In genomic region chr1:78862281-78862680, GRCm38 (mm10) we compare ENCODE assay signal across 16 mouse cellular contexts. TPM values are rescaled to one million over a fixed set of nuclear protein-coding genes. Genes with fewer than 3 reads are reported as not detected.
A peak's percentile ranks its signal among the peaks of the same experiment; 100 is the strongest.
DNase-seq lines count a peak whose midpoint lies in the region; ATAC-seq and TF ChIP-seq lines count a peak whose summit lies in the region.
"Had no signal": no experiment of that assay in that cellular context is flagged by ENCODE, and none has a peak within 500 bp of the region (broad histone marks: within the 10 kb centered on the region; RNA-seq: fewer than 3 reads in every experiment).

No protein-coding gene starts in this region.

- H3K27me3 ChIP-seq in midbrain, embryonic 11.5 days (ENCODE audit: control insufficient read depth, insufficient read depth, low read length): no peaks in the 10 kb centered on the region
- H3K27me3 ChIP-seq: embryonic facial prominence, embryonic 12.5 days; hindbrain, embryonic 12.5 days; kidney, embryonic 15.5 days had no signal

- H3K36me3 ChIP-seq in midbrain, embryonic 11.5 days (ENCODE audit: control insufficient read depth, insufficient read depth, low read length): no peaks in the 10 kb centered on the region
- H3K36me3 ChIP-seq: embryonic facial prominence, embryonic 12.5 days; hindbrain, embryonic 12.5 days; kidney, embryonic 15.5 days had no signal

- no peaks in the 10 kb centered on the region for H3K4me1 ChIP-seq in midbrain, embryonic 11.5 days (ENCODE audit: control insufficient read depth, insufficient read depth, low read length)
- H3K4me1 ChIP-seq: embryonic facial prominence, embryonic 12.5 days; hindbrain, embryonic 12.5 days had no signal

- intact Hi-C loops in gastrocnemius, adult 2 months (cut with DNase I): no loop called here
- intact Hi-C loops in heart, postnatal 14 days (cut with DNase I): loop anchor here (5.0 kb wide), 2 partner anchors 35 to 45 kb away; partner anchors contain the start of gene Kcne4

- no peak for TF ChIP-seq CTCF in gastrocnemius, adult 2 months (IDR thresholded peaks at IDR 0.05)

- no peaks in the 10 kb centered on the region for H3K9me3 ChIP-seq in midbrain, embryonic 11.5 days (ENCODE audit: control insufficient read depth, low read length)
- H3K9me3 ChIP-seq: embryonic facial prominence, embryonic 12.5 days; hindbrain, embryonic 12.5 days; kidney, embryonic 15.5 days had no signal

- H3K4me3 ChIP-seq in gastrocnemius, adult 2 months: no peak overlapping the region
- no peak overlapping the region for H3K4me3 ChIP-seq in midbrain, embryonic 11.5 days (ENCODE audit: low read depth, low read length)
- H3K4me3 ChIP-seq: embryonic facial prominence, embryonic 12.5 days; hindbrain, embryonic 12.5 days; kidney, embryonic 15.5 days had no signal

- 72% methylated on average over 1 of the region's 1 CpGs for WGBS in midbrain, embryonic 11.5 days

- H3K4me2 ChIP-seq in midbrain, embryonic 11.5 days: no peak overlapping the region
- H3K4me2 ChIP-seq: embryonic facial prominence, embryonic 12.5 days; hindbrain, embryonic 12.5 days; kidney, embryonic 15.5 days had no signal

- H3K9ac ChIP-seq in midbrain, embryonic 11.5 days (ENCODE audit: low read length): no peak overlapping the region
- H3K9ac ChIP-seq: embryonic facial prominence, embryonic 12.5 days; hindbrain, embryonic 12.5 days; kidney, embryonic 15.5 days had no signal

- peak; percentile 41 for DNase-seq in gastrocnemius, adult 2 months
- DNase-seq in gastrocnemius, postnatal 10 days: no peak
- DNase-seq in adipocyte (ENCODE audit: low spot score): peak; percentile 35
- DNase-seq in gastrocnemius, adult 8-10 months (ENCODE audit: low spot score in 2 of 2): peak; percentile 28 to 32
- DNase-seq in heart, postnatal 14 days: peak; percentile 46
- DNase-seq in midbrain, embryonic 11.5 days (ENCODE audit: low spot score, missing footprints): no peak
- DNase-seq in spleen, adult 12 weeks (ENCODE audit: low spot score): no peak
- DNase-seq: cerebellum, adult 18-20 months; right cerebral cortex, postnatal 25 days; thymus, postnatal 4 days had no signal

- H3K27ac ChIP-seq in gastrocnemius, adult 2 months: no peak overlapping the region
- no peak overlapping the region for H3K27ac ChIP-seq in midbrain, embryonic 11.5 days (ENCODE audit: low read depth, low read length)
- H3K27ac ChIP-seq: embryonic facial prominence, embryonic 12.5 days; hindbrain, embryonic 12.5 days; kidney, embryonic 15.5 days had no signal

- ATAC-seq in midbrain, embryonic 11.5 days (ENCODE audit: low FRiP score): no peak
- ATAC-seq: inflammation-experienced regulatory T-cells, adult 6 months had no signal

RNA-seq across cellular contexts. Expression of gene Kcne4, which starts 45.7 kb away (rescaled TPM):
- 1 to 10 TPM in 1 of 2 experiments, under 1 TPM in 1; 0.61 to 1.3 TPM for total RNA-seq in gastrocnemius, adult 2 months (2021)
- total RNA-seq in gastrocnemius, postnatal 10 days (2021): 1 to 10 TPM; 3.2 to 3.4 TPM
- total RNA-seq in gastrocnemius, adult 8-10 months (2022): under 1 TPM; 0.46 to 0.91 (median 0.71) TPM
- 1 to 10 TPM; 3.2 to 3.7 TPM for total RNA-seq in heart, postnatal 14 days (2021)
- 0.84 and 1.0 TPM in 2 replicates for polyA plus RNA-seq in midbrain, embryonic 11.5 days (2014; fragmentation: Nextera tagmentation; extraction: Ambion mirVana)
- total RNA-seq: common myeloid progenitor, adult 5-6 weeks; megakaryocyte-erythroid progenitor cell, adult 5-6 weeks had no signal
- polyA plus RNA-seq: inflammation-experienced regulatory T-cells, adult 6 months had no signal

Comparison
In these comparisons a context has a peak if more than half of its experiments do, and no peak if none do; other contexts are left out.
1. DNase-seq: peak in gastrocnemius, adult 2 months (single experiment), adipocyte (single experiment), gastrocnemius, adult 8-10 months (2 of 2) and heart, postnatal 14 days (2 of 2); none in gastrocnemius, postnatal 10 days (single experiment), midbrain, embryonic 11.5 days (single experiment) and spleen, adult 12 weeks (single experiment).